Mouse (Mus musculus) heart, embryonic 12.5 days (tissue): ENCODE results near the gene Ubqln1. TPM values are rescaled to one million over a fixed set of nuclear protein-coding genes. Genes with fewer than 3 reads are reported as not detected.

ENCODE experiments used
- ATAC-seq: fragments of 200-750 bp; cut with Nextera tagmentation; 2 replicates; pipeline ENCODE4 v1.8.0; 2017; ENCODE audit warnings: moderate TSS enrichment, moderate library complexity; ENCODE audit not compliant: insufficient number of reproducible peaks, low FRiP score
- H3K27ac ChIP-seq: fragments of 300-500 bp; sonication (generic); 2 replicates; pipeline ENCODE4 v1.5.1; 2016; ENCODE audit warnings: mild to moderate bottlenecking, moderate library complexity; ENCODE audit not compliant: poor library complexity, severe bottlenecking
- H3K27me3 ChIP-seq: fragments of 300-500 bp; sonication (generic); replicated peaks from 2 replicates; pipeline ENCODE4 v1.6.1; 2016; ENCODE audit warnings: mild to moderate bottlenecking, moderate library complexity
- H3K36me3 ChIP-seq: fragments of 300-500 bp; sonication (generic); 2 replicates; pipeline ENCODE4 v1.6.1; 2016; ENCODE audit warnings: mild to moderate bottlenecking, moderate library complexity
- H3K4me1 ChIP-seq: fragments of 300-500 bp; sonication (generic); replicated peaks from 2 replicates; pipeline ENCODE4 v1.6.1; 2016; ENCODE audit warnings: mild to moderate bottlenecking
- H3K4me2 ChIP-seq: fragments of 300-500 bp; sonication (generic); 2 replicates; pipeline ENCODE4 v1.6.1; 2016; ENCODE audit warnings: mild to moderate bottlenecking, moderate library complexity
- H3K4me3 ChIP-seq: fragments of 300-500 bp; sonication (generic); 2 replicates; pipeline ENCODE4 v1.5.1; 2016; ENCODE audit warnings: mild to moderate bottlenecking
- H3K9ac ChIP-seq: fragments of 300-500 bp; sonication (generic); 2 replicates; pipeline ENCODE4 v1.6.1; 2016; ENCODE audit warnings: mild to moderate bottlenecking, moderate library complexity
- H3K9me3 ChIP-seq: fragments of 300-500 bp; sonication (generic); replicated peaks from 2 replicates; pipeline ENCODE4 v1.6.1; 2016; ENCODE audit warnings: mild to moderate bottlenecking, moderate library complexity
- WGBS: fragments of 180-500 bp; shearing (Covaris S2); methylation state at CpG from one replicate; pipeline ENCODE4 v1.1.7; 2016; 5-methylcytosine and 5-hydroxymethylcytosine counted together
- polyA plus RNA-seq: library from polyadenylated mRNA; unstranded; fragments of >200 nt; fragmentation: Nextera tagmentation; extraction: Ambion mirVana; gene quantifications from 2 replicates; pipeline ENCODE4 v1.2.1, GENCODE M21; 2016

Gene Ubqln1
- polyA plus RNA-seq, 1 experiment from 2014 or later: 104 TPM

- H3K9me3 ChIP-seq: no peaks in the 10 kb centered on the region
- H3K4me1 ChIP-seq: 0 out of 2 replicates have a peak, but pooled peaks cover 3% of the 10 kb centered on the region
- no peak overlapping the region for H3K4me3 ChIP-seq
- H3K27me3 ChIP-seq: no peaks in the 10 kb centered on the region
- H3K9ac ChIP-seq: no peak overlapping the region
- ATAC-seq: no peak
- H3K36me3 ChIP-seq: peaks cover 45% of the 10 kb centered on the region
- H3K4me2 ChIP-seq: no peak overlapping the region
- H3K27ac ChIP-seq: no peak overlapping the region
- WGBS: 86% methylated on average over 3 of the region's 3 CpGs
Measured at GRCm38 (mm10) chr13:58184111-58184510, 31.3 kb downstream of the Ubqln1 start.

GRCm38 (mm10) chr13:58181607-58182551 lies 33.6 kb downstream of the Ubqln1 start:
- Histone ChIP-seq H3K4me3 (no peak overlapping the region), H3K4me1 (no peaks in the 10 kb centered on the region), H3K4me2 (no peak overlapping the region), H3K36me3 (peaks cover 52% of the 10 kb centered on the region), H3K9ac (no peak overlapping the region), H3K9me3 (no peaks in the 10 kb centered on the region), H3K27me3 (no peaks in the 10 kb centered on the region), H3K27ac (no peak overlapping the region)
- WGBS: 89% methylated on average over 14 of the region's 14 CpGs
- ATAC-seq: no peak

GRCm38 (mm10) chr13:58177511-58178208 lies 37.8 kb downstream of the Ubqln1 start:
- Histone ChIP-seq H3K9me3 (no peaks in the 10 kb centered on the region), H3K4me1 (0 out of 2 replicates have a peak, but pooled peaks cover 3% of the 10 kb centered on the region), H3K4me2 (no peak overlapping the region), H3K4me3 (no peak overlapping the region), H3K27ac (no peak overlapping the region), H3K9ac (no peak overlapping the region), H3K27me3 (no peaks in the 10 kb centered on the region), H3K36me3 (peaks cover 62% of the 10 kb centered on the region)
- ATAC-seq: no peak
- 83% methylated on average over 9 of the region's 9 CpGs for WGBS

GRCm38 (mm10) chr13:58176105-58176504 lies 39.3 kb downstream of the Ubqln1 start:
- H3K36me3 ChIP-seq: peaks cover 58% of the 10 kb centered on the region
- H3K9me3 ChIP-seq: no peaks in the 10 kb centered on the region
- no peak overlapping the region for H3K27ac ChIP-seq
- no peak overlapping the region for H3K4me3 ChIP-seq
- ATAC-seq: no peak
- no peak overlapping the region for H3K4me2 ChIP-seq
- no peak overlapping the region for H3K9ac ChIP-seq
- 0 out of 2 replicates have a peak, but pooled peaks cover 3% of the 10 kb centered on the region for H3K4me1 ChIP-seq
- 88% methylated on average over 3 of the region's 3 CpGs for WGBS
- no peaks in the 10 kb centered on the region for H3K27me3 ChIP-seq

GRCm38 (mm10) chr13:58168119-58168518 lies 47.3 kb downstream of the Ubqln1 start:
- 0 out of 2 replicates have a peak overlapping the region, but pooled peaks have one; percentile 10 for H3K9ac ChIP-seq
- ATAC-seq: no peak
- no peaks in the 10 kb centered on the region for H3K27me3 ChIP-seq
- H3K4me3 ChIP-seq: no peak overlapping the region
- no peak overlapping the region for H3K4me2 ChIP-seq
- H3K27ac ChIP-seq: no peak overlapping the region
- peaks cover 3% of the 10 kb centered on the region; the same call in 1 of the 2 replicates for H3K9me3 ChIP-seq
- peaks cover 6% of the 10 kb centered on the region for H3K4me1 ChIP-seq
- H3K36me3 ChIP-seq: peaks cover 34% of the 10 kb centered on the region

GRCm38 (mm10) chr13:58163343-58163742 lies 52.1 kb downstream of the Ubqln1 start:
- WGBS: 94% methylated on average over 12 of the region's 12 CpGs
- ATAC-seq: no peak

GRCm38 (mm10) chr13:58160761-58161160 lies 54.7 kb downstream of the Ubqln1 start:
- Histone ChIP-seq H3K36me3 (peaks cover 47% of the 10 kb centered on the region), H3K27me3 (no peaks in the 10 kb centered on the region), H3K4me2 (no peak overlapping the region), H3K4me1 (peaks cover 12% of the 10 kb centered on the region), H3K9ac (no peak overlapping the region), H3K27ac (no peak overlapping the region), H3K4me3 (no peak overlapping the region), H3K9me3 (peaks cover 15% of the 10 kb centered on the region)
- WGBS: 94% methylated on average over 15 of the region's 15 CpGs
- ATAC-seq: no peak

More at GRCm38 (mm10) chr13:58163343-58163742, 52.1 kb downstream of the Ubqln1 start:
- no peak overlapping the region for H3K27ac ChIP-seq
- no peak overlapping the region for H3K4me3 ChIP-seq
- peaks cover 48% of the 10 kb centered on the region for H3K36me3 ChIP-seq
- no peak overlapping the region for H3K9ac ChIP-seq
- peaks cover 15% of the 10 kb centered on the region for H3K9me3 ChIP-seq
- H3K4me1 ChIP-seq: peaks cover 5% of the 10 kb centered on the region
- no peak overlapping the region for H3K4me2 ChIP-seq
- H3K27me3 ChIP-seq: no peaks in the 10 kb centered on the region

- H3K9ac ChIP-seq: peak overlapping the region; percentile 82
- ATAC-seq: peak; percentile 52
- H3K4me2 ChIP-seq: peak overlapping the region; percentile 92
- peaks cover 30% of the 10 kb centered on the region for H3K36me3 ChIP-seq
- peaks cover 15% of the 10 kb centered on the region for H3K9me3 ChIP-seq
- H3K27me3 ChIP-seq: no peaks in the 10 kb centered on the region
- 9% methylated on average over 16 of the region's 16 CpGs for WGBS
- H3K27ac ChIP-seq: 0 out of 2 replicates have a peak overlapping the region, but pooled peaks have one; percentile 18
- H3K4me1 ChIP-seq: peaks cover 12% of the 10 kb centered on the region
- peak overlapping the region; percentile 89 for H3K4me3 ChIP-seq
Measured at GRCm38 (mm10) chr13:58158099-58158912, 57.1 kb downstream of the Ubqln1 start.

GRCm38 (mm10) chr13:58157447-58158098 lies 57.9 kb downstream of the Ubqln1 start, which contains the start of gene Idnk:
Gene Idnk, plus strand, starts transcription at chr13:58157649.
- H3K9ac ChIP-seq: peak within 1 kb of the TSS; percentile 82
- H3K27me3 ChIP-seq: no peaks in the 10 kb centered on the region
- H3K36me3 ChIP-seq: peaks cover 25% of the 10 kb centered on the region
- H3K27ac ChIP-seq: peak within 1 kb of the TSS; percentile 57
- peak within 1 kb of the TSS; percentile 89 for H3K4me3 ChIP-seq
- peaks cover 12% of the 10 kb centered on the region for H3K4me1 ChIP-seq
- H3K9me3 ChIP-seq: peaks cover 13% of the 10 kb centered on the region
- peak; percentile 90 for ATAC-seq
- under 1% methylated on average over 30 of the region's 30 CpGs for WGBS
- peak within 1 kb of the TSS; percentile 92 for H3K4me2 ChIP-seq

- WGBS: 15% methylated on average over 8 of the region's 8 CpGs
- Histone ChIP-seq H3K4me3 (peak overlapping the region; percentile 89), H3K9ac (peak overlapping the region; percentile 43; the same call in 1 of the 2 replicates), H3K36me3 (peaks cover 21% of the 10 kb centered on the region), H3K27ac (no peak overlapping the region), H3K9me3 (peaks cover 9% of the 10 kb centered on the region), H3K4me2 (peak overlapping the region; percentile 92), H3K27me3 (no peaks in the 10 kb centered on the region), H3K4me1 (peaks cover 12% of the 10 kb centered on the region)
- ATAC-seq: no peak; the same call in 1 of the 2 replicates
Measured at GRCm38 (mm10) chr13:58157036-58157435, 58.4 kb downstream of the Ubqln1 start.
